Mouse (Mus musculus): ENCODE data around the gene Kcnj15. TPM values are rescaled to one million over a fixed set of nuclear protein-coding genes. Genes with fewer than 3 reads are reported as not detected.

The Kcnj15 gene
- 0.14 TPM in 2 replicates for polyA plus RNA-seq (2016; fragmentation: Nextera tagmentation; extraction: Ambion mirVana)

DNA sequence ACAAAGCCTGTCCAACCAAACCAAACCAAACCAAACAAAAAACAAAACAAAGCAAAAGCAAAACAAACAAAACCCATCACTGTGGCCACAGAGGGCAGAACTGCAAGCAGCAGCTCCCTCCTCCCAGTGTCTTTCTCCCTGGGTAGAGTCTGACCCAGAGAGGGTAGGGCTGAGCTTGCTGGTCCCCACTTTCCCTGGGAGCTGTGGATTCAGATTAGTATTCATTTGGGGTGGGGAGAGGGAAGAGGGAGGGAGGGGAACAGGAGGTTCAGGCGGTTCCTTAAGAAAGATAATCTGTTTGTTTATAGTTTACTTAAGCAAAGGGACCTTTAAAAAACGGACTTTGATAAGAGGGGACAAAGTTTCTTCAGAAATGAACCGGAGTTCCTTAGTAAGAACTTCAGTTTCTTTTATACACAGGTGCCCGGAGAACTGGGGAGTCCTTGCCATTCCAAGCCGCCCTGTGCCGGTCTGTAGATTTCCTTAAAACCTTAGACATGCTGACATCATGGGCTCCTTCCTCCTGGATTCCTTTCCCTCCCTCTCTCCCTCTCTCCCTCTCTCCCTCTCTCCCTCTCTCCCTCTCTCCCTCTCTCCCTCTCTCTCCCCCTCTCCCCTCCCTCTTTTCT, at the start of gene Kcnj15:
Gene Kcnj15, plus strand, starts transcription at position 293 of the 629 bp plus-strand sequence.
- Histone ChIP-seq H3K27ac (no peak within 1 kb of the TSS), H3K9ac (no peak within 1 kb of the TSS), H3K36me3 (no peaks in the 10 kb centered on the region), H3K27me3 (replicated peaks) (no peaks in the 10 kb centered on the region), H3K4me3 (no peak within 1 kb of the TSS), H3K9me3 (no peaks in the 10 kb centered on the region), H3K4me1 (no peaks in the 10 kb centered on the region), H3K4me2 (replicated peaks) (no peak within 1 kb of the TSS)
- ATAC-seq (ENCODE audit: low FRiP score, low read depth): no peak
- WGBS: 41% methylated on average over 6 of the region's 6 CpGs

- Histone ChIP-seq H3K9me3 (no peaks in the 10 kb centered on the region), H3K27ac (no peak overlapping the region), H3K4me1 (no peaks in the 10 kb centered on the region), H3K27me3 (replicated peaks) (no peaks in the 10 kb centered on the region), H3K9ac (no peak overlapping the region), H3K36me3 (no peaks in the 10 kb centered on the region), H3K4me2 (replicated peaks) (no peak overlapping the region), H3K4me3 (no peak overlapping the region)
- ATAC-seq (ENCODE audit: low FRiP score, low read depth): no peak
- 89% methylated on average over 7 of the region's 7 CpGs for WGBS
These were observed 49.1 kb upstream of the Kcnj15 start for GRCm38 (mm10) chr16:95208243-95208642.

DNA sequence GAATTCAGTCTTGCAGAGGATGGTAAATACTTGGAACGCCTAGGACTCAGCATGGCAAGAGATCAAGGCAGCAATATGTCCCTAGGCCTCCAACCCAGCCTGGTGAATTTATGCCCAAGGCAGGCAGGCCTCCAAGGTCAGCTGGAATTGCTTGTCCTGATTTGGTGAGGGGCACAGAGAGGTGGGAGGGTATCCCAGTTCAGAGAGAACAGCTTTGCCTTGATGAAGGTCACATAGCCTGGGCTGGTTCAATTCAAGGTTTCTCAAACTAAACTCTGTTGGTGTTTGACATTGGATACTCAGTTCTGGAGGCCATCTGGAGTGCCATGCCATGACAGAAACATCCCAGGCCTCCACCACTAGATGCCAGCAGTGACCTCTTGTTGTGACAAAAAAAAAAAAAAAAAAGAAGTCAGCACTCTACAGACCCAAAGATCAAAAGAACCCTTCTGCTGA, 48.3 kb upstream of the Kcnj15 start:
- no peak for ATAC-seq (ENCODE audit: low FRiP score, low read depth)
- H3K4me2 ChIP-seq (replicated peaks): no peak overlapping the region
- H3K27ac ChIP-seq: no peak overlapping the region
- H3K4me1 ChIP-seq: no peaks in the 10 kb centered on the region
- H3K9ac ChIP-seq: no peak overlapping the region
- H3K27me3 ChIP-seq (replicated peaks): no peaks in the 10 kb centered on the region
- no peaks in the 10 kb centered on the region for H3K36me3 ChIP-seq
- no peak overlapping the region for H3K4me3 ChIP-seq
- 52% methylated on average over 1 of the region's 1 CpGs for WGBS
- no peaks in the 10 kb centered on the region for H3K9me3 ChIP-seq

- H3K9ac ChIP-seq: no peak overlapping the region
- WGBS: 85% methylated on average over 7 of the region's 7 CpGs
- H3K36me3 ChIP-seq: no peaks in the 10 kb centered on the region
- no peaks in the 10 kb centered on the region for H3K27me3 ChIP-seq (replicated peaks)
- no peaks in the 10 kb centered on the region for H3K9me3 ChIP-seq
- H3K4me2 ChIP-seq (replicated peaks): no peak overlapping the region
- H3K4me3 ChIP-seq: no peak overlapping the region
- no peak overlapping the region for H3K27ac ChIP-seq
- H3K4me1 ChIP-seq: no peaks in the 10 kb centered on the region
- no peak for ATAC-seq (ENCODE audit: low FRiP score, low read depth)
These were observed 42.8 kb upstream of the Kcnj15 start for GRCm38 (mm10) chr16:95214251-95215197.

- H3K27ac ChIP-seq: no peak overlapping the region
- H3K9me3 ChIP-seq: 0 out of 2 replicates have a peak, but pooled peaks cover 3% of the 10 kb centered on the region
- no peaks in the 10 kb centered on the region for H3K4me1 ChIP-seq
- H3K4me3 ChIP-seq: no peak overlapping the region
- H3K27me3 ChIP-seq (replicated peaks): no peaks in the 10 kb centered on the region
- WGBS: 78% methylated on average over 9 of the region's 9 CpGs
- no peak overlapping the region for H3K4me2 ChIP-seq (replicated peaks)
- ATAC-seq (ENCODE audit: low FRiP score, low read depth): no peak
- H3K36me3 ChIP-seq: no peaks in the 10 kb centered on the region
- H3K9ac ChIP-seq: no peak overlapping the region
These were observed 41.6 kb upstream of the Kcnj15 start for GRCm38 (mm10) chr16:95215782-95216181.

- WGBS: 89% methylated on average over 7 of the region's 7 CpGs
- H3K4me2 ChIP-seq (replicated peaks): no peak overlapping the region
- H3K9me3 ChIP-seq: 0 out of 2 replicates have a peak, but pooled peaks cover 3% of the 10 kb centered on the region
- H3K36me3 ChIP-seq: no peaks in the 10 kb centered on the region
- no peaks in the 10 kb centered on the region for H3K4me1 ChIP-seq
- no peak overlapping the region for H3K27ac ChIP-seq
- H3K27me3 ChIP-seq (replicated peaks): no peaks in the 10 kb centered on the region
- no peak for ATAC-seq (ENCODE audit: low FRiP score, low read depth)
- no peak overlapping the region for H3K9ac ChIP-seq
- H3K4me3 ChIP-seq: no peak overlapping the region
These were observed 41.0 kb upstream of the Kcnj15 start for GRCm38 (mm10) chr16:95216346-95216745.

- Histone ChIP-seq H3K27ac (no peak overlapping the region), H3K36me3 (no peaks in the 10 kb centered on the region), H3K4me3 (no peak overlapping the region), H3K4me2 (replicated peaks) (no peak overlapping the region), H3K9me3 (0 out of 2 replicates have a peak, but pooled peaks cover 3% of the 10 kb centered on the region), H3K4me1 (no peaks in the 10 kb centered on the region), H3K27me3 (replicated peaks) (no peaks in the 10 kb centered on the region), H3K9ac (no peak overlapping the region)
- 86% methylated on average over 5 of the region's 5 CpGs for WGBS
- ATAC-seq (ENCODE audit: low FRiP score, low read depth): no peak
These were observed 40.5 kb upstream of the Kcnj15 start for GRCm38 (mm10) chr16:95216824-95217223.

DNA sequence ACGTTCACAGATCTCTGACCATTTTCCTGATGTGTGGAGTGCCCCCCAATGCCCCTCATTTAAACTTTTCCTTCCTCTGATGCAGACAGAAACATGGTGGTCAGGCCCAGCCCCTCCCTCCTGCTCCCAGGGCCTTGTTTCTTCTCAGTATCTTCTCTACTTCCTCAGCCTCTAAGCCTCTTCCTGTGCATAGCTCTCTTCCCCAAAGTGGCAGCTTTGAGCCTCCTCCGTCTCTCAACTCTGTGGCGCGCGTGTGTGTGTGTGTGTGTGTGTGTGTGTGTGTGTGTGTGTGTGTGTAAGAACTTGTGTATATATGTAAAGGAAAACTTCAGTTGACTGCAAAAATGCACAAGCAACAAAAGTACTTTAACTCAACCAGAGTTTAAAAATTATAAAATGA, 38.6 kb upstream of the Kcnj15 start:
- 88% methylated on average over 5 of the region's 5 CpGs for WGBS
- ATAC-seq (ENCODE audit: low FRiP score, low read depth): no peak
- no peak overlapping the region for H3K4me2 ChIP-seq (replicated peaks)

GRCm38 (mm10) chr16:95219459-95219858, 37.9 kb upstream of the Kcnj15 start:
- Histone ChIP-seq H3K4me1 (no peaks in the 10 kb centered on the region), H3K9me3 (0 out of 2 replicates have a peak, but pooled peaks cover 3% of the 10 kb centered on the region), H3K9ac (no peak overlapping the region), H3K27ac (no peak overlapping the region), H3K4me2 (replicated peaks) (no peak overlapping the region), H3K27me3 (replicated peaks) (no peaks in the 10 kb centered on the region), H3K36me3 (no peaks in the 10 kb centered on the region), H3K4me3 (no peak overlapping the region)
- 73% methylated on average over 2 of the region's 2 CpGs for WGBS
- no peak for ATAC-seq (ENCODE audit: low FRiP score, low read depth)

More for the DNA sequence above, 38.6 kb upstream of the Kcnj15 start:
- Histone ChIP-seq H3K9ac (no peak overlapping the region), H3K27me3 (replicated peaks) (no peaks in the 10 kb centered on the region), H3K9me3 (0 out of 2 replicates have a peak, but pooled peaks cover 3% of the 10 kb centered on the region), H3K27ac (no peak overlapping the region), H3K36me3 (no peaks in the 10 kb centered on the region), H3K4me1 (no peaks in the 10 kb centered on the region), H3K4me3 (no peak overlapping the region)

GRCm38 (mm10) chr16:95221051-95221450, 36.3 kb upstream of the Kcnj15 start:
- Histone ChIP-seq H3K4me3 (no peak overlapping the region), H3K4me2 (replicated peaks) (no peak overlapping the region), H3K27me3 (replicated peaks) (no peaks in the 10 kb centered on the region), H3K9me3 (0 out of 2 replicates have a peak, but pooled peaks cover 3% of the 10 kb centered on the region), H3K4me1 (no peaks in the 10 kb centered on the region), H3K36me3 (no peaks in the 10 kb centered on the region), H3K27ac (no peak overlapping the region), H3K9ac (no peak overlapping the region)
- 61% methylated on average over 4 of the region's 4 CpGs for WGBS
- ATAC-seq (ENCODE audit: low FRiP score, low read depth): no peak

GRCm38 (mm10) chr16:95222026-95222718, 35.2 kb upstream of the Kcnj15 start:
- ATAC-seq (ENCODE audit: low FRiP score, low read depth): no peak

GRCm38 (mm10) chr16:95223435-95223834, 33.9 kb upstream of the Kcnj15 start:
- Histone ChIP-seq H3K4me2 (replicated peaks) (no peak overlapping the region), H3K36me3 (no peaks in the 10 kb centered on the region), H3K9me3 (0 out of 2 replicates have a peak, but pooled peaks cover 3% of the 10 kb centered on the region), H3K27ac (no peak overlapping the region), H3K27me3 (replicated peaks) (no peaks in the 10 kb centered on the region), H3K4me3 (no peak overlapping the region), H3K9ac (no peak overlapping the region), H3K4me1 (no peaks in the 10 kb centered on the region)
- WGBS: 89% methylated on average over 8 of the region's 8 CpGs
- no peak for ATAC-seq (ENCODE audit: low FRiP score, low read depth)

More at GRCm38 (mm10) chr16:95222026-95222718, 35.2 kb upstream of the Kcnj15 start:
- H3K4me3 ChIP-seq: no peak overlapping the region
- no peaks in the 10 kb centered on the region for H3K27me3 ChIP-seq (replicated peaks)
- H3K4me2 ChIP-seq (replicated peaks): no peak overlapping the region
- no peaks in the 10 kb centered on the region for H3K36me3 ChIP-seq
- H3K27ac ChIP-seq: no peak overlapping the region
- H3K9ac ChIP-seq: no peak overlapping the region
- 74% methylated on average over 7 of the region's 7 CpGs for WGBS
- no peaks in the 10 kb centered on the region for H3K4me1 ChIP-seq
- 0 out of 2 replicates have a peak, but pooled peaks cover 3% of the 10 kb centered on the region for H3K9me3 ChIP-seq

Measured in neural tube, embryonic 12.5 days (tissue).